Mouse (Mus musculus) ES-E14 (cell line): ENCODE data around the gene Pomp. TPM values are rescaled to one million over a fixed set of nuclear protein-coding genes. Genes with fewer than 3 reads are reported as not detected.
A peak's percentile ranks its signal among the peaks of the same experiment; 100 is the strongest.

Source experiments
- DNase-seq: peaks from one replicate; pipeline ENCODE4 v3.0.0-alpha.2; 2013; ENCODE audit warnings: low read depth, low spot score
- H3K27ac ChIP-seq: 2 replicates; pipeline ENCODE4 v1.5.1; 2012; ENCODE audit warnings: low read depth, mild to moderate bottlenecking, low read length, moderate library complexity, mixed read lengths; ENCODE audit not compliant: poor library complexity, insufficient read depth, severe bottlenecking
- H3K36me3 ChIP-seq: 2 replicates; pipeline ENCODE4 v1.6.1; 2012; ENCODE audit warnings: mild to moderate bottlenecking, low read length, moderate library complexity, mixed read lengths; ENCODE audit not compliant: control insufficient read depth, poor library complexity, insufficient read depth, severe bottlenecking
- H3K4me1 ChIP-seq, 2 experiments: fragments of 150-350 bp in 1 of 2; sonication (generic) in 1 of 2; 2 replicates each; pipeline ENCODE4 v1.6.1; 2012; ENCODE audit warnings: low read length in 2 of 2, mild to moderate bottlenecking in 1 of 2, mixed read lengths in 1 of 2; ENCODE audit not compliant: control insufficient read depth in 2 of 2, insufficient read depth in 2 of 2, poor library complexity in 1 of 2
- H3K4me3 ChIP-seq, 2 experiments: fragments of 150-350 bp in 1 of 2; sonication (generic) in 1 of 2; 2 replicates each; pipeline ENCODE4 v1.5.1; 2012; ENCODE audit warnings: low read length in 2 of 2, low read depth in 1 of 2, mild to moderate bottlenecking in 1 of 2, mixed read lengths in 1 of 2; ENCODE audit not compliant: insufficient read depth in 1 of 2, poor library complexity in 1 of 2, severe bottlenecking in 1 of 2
- H3K9ac ChIP-seq: 2 replicates; pipeline ENCODE4 v1.6.1; 2012; ENCODE audit warnings: low read depth, mild to moderate bottlenecking, low read length, mixed read lengths; ENCODE audit not compliant: poor library complexity, insufficient read depth, severe bottlenecking
- H3K9me3 ChIP-seq: fragments of 150-350 bp; sonication (generic); 2 replicates; pipeline ENCODE4 v1.6.1; 2012; ENCODE audit warnings: low read depth, mild to moderate bottlenecking, low read length; ENCODE audit not compliant: control insufficient read depth, insufficient read depth
- CHD2 ChIP-seq: IDR thresholded peaks from 2 replicates; pipeline ENCODE4 v1.6.1; 2014; ENCODE audit warnings: mild to moderate bottlenecking, low read depth, low read length, inconsistent platforms
- HCFC1 ChIP-seq: IDR thresholded peaks from 2 replicates; pipeline ENCODE4 v1.6.1; 2012; ENCODE audit warnings: low read length, inconsistent platforms, borderline replicate concordance; ENCODE audit not compliant: insufficient read depth
- MAFK ChIP-seq: IDR thresholded peaks from 2 replicates; pipeline ENCODE4 v1.6.1; 2014; ENCODE audit warnings: mild to moderate bottlenecking, low read depth, low read length, inconsistent platforms; ENCODE audit not compliant: insufficient read depth
- ZC3H11A ChIP-seq: IDR thresholded peaks from 2 replicates; pipeline ENCODE4 v1.6.1; 2012; ENCODE audit warnings: low read depth, mild to moderate bottlenecking, inconsistent platforms, low read length, borderline replicate concordance
- ZNF384 ChIP-seq: IDR thresholded peaks from 2 replicates; pipeline ENCODE4 v1.6.1; 2012; ENCODE audit warnings: low read depth, low read length, inconsistent platforms
- in situ Hi-C, 2 experiments: fragments of 600-800 bp; cut with MboI; formaldehyde crosslinking; loops; one replicate each; pipeline ENCODE4 v1.15.1; 2025; ENCODE audit warnings: low sequenced_read_pairs in 2 of 2, inconsistent platforms in 1 of 2; ENCODE audit not compliant: unreplicated experiment in 2 of 2
- total RNA-seq: library from RNA; depleted of rRNA; stranded (reverse); fragments of 300-350 nt; gene quantifications from 2 replicates; pipeline ENCODE4 v1.2.3, GENCODE M21; 2012

Gene Pomp
- total RNA-seq, 1 experiment: 165 TPM

- no peak for TF ChIP-seq MAFK
- H3K27ac ChIP-seq: no peak overlapping the region
- no peaks in the 10 kb centered on the region for H3K36me3 ChIP-seq
- H3K9ac ChIP-seq: no peak overlapping the region
- H3K4me3 ChIP-seq: no peak overlapping the region; a peak in 1 of 4 replicates
- H3K4me1 ChIP-seq: peaks cover 0 to 21% of the 10 kb centered on the region in 2 experiments; a peak in 2 of 4 replicates
- DNase-seq: no peak
- no peaks in the 10 kb centered on the region for H3K9me3 ChIP-seq
- in situ Hi-C loops: no loop called here
These were observed 32.9 kb downstream of the Pomp start for GRCm38 (mm10) chr5:147893143-147893542.

GRCm38 (mm10) chr5:147893766-147894454 lies 33.6 kb downstream of the Pomp start:
- in situ Hi-C loops: no loop called here
- Histone ChIP-seq H3K36me3 (no peaks in the 10 kb centered on the region), H3K4me1 (peaks cover under 1 to 22% of the 10 kb centered on the region in 2 experiments; a peak in 2 of 4 replicates), H3K9me3 (no peaks in the 10 kb centered on the region), H3K9ac (peak overlapping the region; percentile 14; the same call in 1 of the 2 replicates), H3K27ac (no peak overlapping the region), H3K4me3 (peak overlapping the region; percentile 64 to 81)
- TF ChIP-seq ZNF384 (no peak), CHD2 (no peak), MAFK (no peak), HCFC1 (no peak), ZC3H11A (no peak)
- DNase-seq: no peak

DNA sequence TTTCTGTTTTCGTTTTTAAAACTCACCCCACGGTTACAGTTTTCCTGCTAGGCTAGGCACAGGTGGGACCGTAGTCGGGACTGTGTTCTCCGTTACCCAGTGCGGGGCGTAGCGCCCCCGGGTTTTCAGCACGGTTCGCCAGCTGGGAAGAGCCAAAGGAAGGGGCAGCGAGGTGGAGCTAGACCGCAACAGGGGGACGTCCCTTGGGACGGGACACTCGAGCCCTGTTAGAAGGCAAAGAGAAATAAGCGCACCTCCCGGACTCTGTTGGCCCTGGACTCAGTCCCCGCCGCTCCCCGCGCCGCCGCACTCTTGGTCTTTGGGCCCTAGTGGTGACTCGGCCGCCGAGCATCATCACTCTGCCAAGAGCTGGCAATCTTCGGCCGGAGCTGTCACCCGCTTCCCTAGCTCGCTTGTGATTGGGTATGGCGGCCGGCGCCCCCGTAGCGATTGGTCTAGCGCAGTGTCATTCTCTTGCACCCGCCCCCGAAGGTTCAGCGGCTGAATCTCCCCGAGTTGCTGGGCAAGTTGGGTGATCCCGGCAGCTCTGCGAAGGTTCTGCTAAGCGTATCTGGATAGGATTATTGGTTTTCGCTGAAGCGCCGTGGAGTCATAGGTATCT lies 34.3 kb downstream of the Pomp start, which contains the start of gene Slc46a3:
Gene Slc46a3 (minus strand): TSS at position 361 of the 622 bp plus-strand sequence.
- TF ChIP-seq ZC3H11A: no peak
- TF ChIP-seq HCFC1: no peak
- TF ChIP-seq CHD2: peak; percentile 93
- no peak for TF ChIP-seq MAFK
- Histone ChIP-seq H3K9ac (peak within 1 kb of the TSS; percentile 14; the same call in 1 of the 2 replicates), H3K36me3 (no peaks in the 10 kb centered on the region), H3K9me3 (no peaks in the 10 kb centered on the region), H3K27ac (no peak within 1 kb of the TSS), H3K4me1 (peaks cover 3 to 28% of the 10 kb centered on the region in 2 experiments; a peak in 2 of 4 replicates), H3K4me3 (peak within 1 kb of the TSS; percentile 64 to 81)
- in situ Hi-C loops: no loop called here
- DNase-seq: peak; percentile 79

GRCm38 (mm10) chr5:147895436-147896198 lies 35.4 kb downstream of the Pomp start:
- Histone ChIP-seq H3K9ac (no peak overlapping the region), H3K4me1 (peaks cover 3 to 36% of the 10 kb centered on the region in 2 experiments; a peak in 2 of 4 replicates), H3K27ac (no peak overlapping the region), H3K36me3 (no peaks in the 10 kb centered on the region), H3K9me3 (no peaks in the 10 kb centered on the region), H3K4me3 (peak overlapping the region in 1 of 2 experiments; percentile 81; a peak in 1 of 4 replicates)
- no peak for DNase-seq
- in situ Hi-C loops: no loop called here
- TF ChIP-seq ZC3H11A (no peak), ZNF384 (no peak), HCFC1 (no peak), MAFK (no peak), CHD2 (no peak)
